Mouse (Mus musculus) MEL (cell line): ENCODE results near the gene P2ry2.

ENCODE experiments used
- CHD2 ChIP-seq: IDR thresholded peaks from 2 replicates; pipeline ENCODE4 v1.6.1; 2011; ENCODE audit warnings: low read length, improper control_type of control experiment
- CTCF ChIP-seq, 3 experiments: IDR thresholded peaks in 2 of 3; conservative IDR thresholded peaks in 1 of 3; 2 replicates each; pipeline ENCODE4 v1.5.1; 2011 to 2012; ENCODE audit warnings: low read length in 3 of 3, low read depth in 2 of 3, mild to moderate bottlenecking in 2 of 3, improper control_type of control experiment in 1 of 3, inconsistent platforms in 1 of 3, mixed read lengths in 1 of 3, moderate library complexity in 1 of 3; ENCODE audit not compliant: control insufficient read depth in 1 of 3, insufficient read depth in 1 of 3, poor library complexity in 1 of 3, severe bottlenecking in 1 of 3
- EP300 ChIP-seq, 2 experiments: IDR thresholded peaks; 2 replicates each; pipeline ENCODE4 v1.6.1; 2011; ENCODE audit warnings: improper control_type of control experiment in 2 of 2, low read length in 2 of 2, low read depth in 1 of 2, mild to moderate bottlenecking in 1 of 2
- MAFK ChIP-seq: IDR thresholded peaks from 2 replicates; pipeline ENCODE4 v1.6.1; 2011; ENCODE audit warnings: low read depth, mild to moderate bottlenecking, low read length, improper control_type of control experiment, borderline replicate concordance
- MAZ ChIP-seq: IDR thresholded peaks from 2 replicates; pipeline ENCODE4 v1.6.1; 2012; ENCODE audit warnings: low read depth, mild to moderate bottlenecking, inconsistent platforms, low read length, improper control_type of control experiment
- POLR2A ChIP-seq, 2 experiments: IDR thresholded peaks; 2 replicates each; pipeline ENCODE4 v1.6.1; 2011 to 2012; ENCODE audit warnings: low read length in 2 of 2, mild to moderate bottlenecking in 2 of 2, control low read depth in 1 of 2, improper control_type of control experiment in 1 of 2, low read depth in 1 of 2, moderate library complexity in 1 of 2; ENCODE audit not compliant: control insufficient read depth in 1 of 2, insufficient read depth in 1 of 2, poor library complexity in 1 of 2
- SMC3 ChIP-seq: IDR thresholded peaks from 2 replicates; pipeline ENCODE4 v1.6.1; 2011; ENCODE audit warnings: low read depth, low read length, improper control_type of control experiment
- ZKSCAN1 ChIP-seq: IDR thresholded peaks from 2 replicates; pipeline ENCODE4 v1.6.1; 2012; ENCODE audit warnings: low read depth, mild to moderate bottlenecking, inconsistent platforms, low read length, improper control_type of control experiment, moderate library complexity

DNA sequence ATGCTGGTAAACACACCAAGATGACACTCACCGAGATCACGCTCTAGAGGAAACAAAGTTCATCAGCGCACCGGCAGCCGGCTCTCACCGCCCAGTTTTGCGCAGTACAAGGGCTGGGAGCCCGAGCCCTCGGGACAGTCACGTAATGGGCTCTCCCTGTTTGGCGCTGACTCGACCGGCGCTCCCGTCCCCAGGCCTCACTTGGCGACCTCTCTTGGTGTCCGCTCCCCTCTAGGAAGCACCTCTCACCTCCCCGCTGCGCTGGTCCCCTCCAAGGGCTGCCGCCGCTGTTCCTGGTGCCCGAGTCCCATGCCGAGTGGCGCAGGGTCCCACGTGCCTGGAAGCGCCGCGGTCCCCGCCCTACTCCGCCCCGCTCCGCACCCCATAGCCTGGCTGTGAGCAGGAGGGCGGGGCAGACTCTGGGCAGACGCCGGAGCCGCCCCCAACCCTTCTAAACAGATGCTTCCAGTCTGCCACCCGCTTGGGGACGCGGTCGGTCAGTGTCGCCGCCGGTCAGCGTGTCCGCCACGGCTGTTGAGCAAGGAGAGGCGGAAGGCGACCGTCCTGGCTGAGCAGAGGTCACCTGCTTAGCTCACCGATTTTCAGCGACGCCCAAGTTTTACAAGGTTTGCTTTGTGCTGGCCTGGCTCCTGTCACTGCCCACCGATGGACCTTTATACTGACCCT, 842 bp downstream of the P2ry2 start:
- TF ChIP-seq CTCF (IDR thresholded peaks at IDR 0.05 in 2 of 3, conservative IDR thresholded peaks at IDR 0.05 in 1 of 3; ENCODE audit: control insufficient read depth in 1 of 3, insufficient read depth in 1 of 3, low read depth in 2 of 3, low read length in 3 of 3, poor library complexity in 1 of 3, severe bottlenecking in 1 of 3) = no peak
- TF ChIP-seq EP300 (IDR thresholded peaks at IDR 0.05; ENCODE audit: low read depth in 1 of 2, low read length in 2 of 2) = no peak
- TF ChIP-seq SMC3 = no peak
- no peak for TF ChIP-seq CHD2
- TF ChIP-seq POLR2A (IDR thresholded peaks at IDR 0.05; ENCODE audit: control insufficient read depth in 1 of 2, insufficient read depth in 1 of 2, low read depth in 1 of 2, low read length in 2 of 2, poor library complexity in 1 of 2) = no peak
- no peak for TF ChIP-seq ZKSCAN1
- no peak for TF ChIP-seq MAZ
- no peak for TF ChIP-seq MAFK
